Mouse (Mus musculus) heart, postnatal 0 days (tissue): ENCODE data around the gene Gpr82.

ENCODE experiments used
- CTCF ChIP-seq: IDR thresholded peaks from 2 replicates; pipeline ENCODE4 v1.5.1; 2016; ENCODE audit warnings: antibody characterized with exemption, control low read depth, low read depth
- EP300 ChIP-seq: IDR thresholded peaks from 2 replicates; pipeline ENCODE4 v1.6.1; 2016; ENCODE audit warnings: antibody characterized with exemption, low read depth

DNA sequence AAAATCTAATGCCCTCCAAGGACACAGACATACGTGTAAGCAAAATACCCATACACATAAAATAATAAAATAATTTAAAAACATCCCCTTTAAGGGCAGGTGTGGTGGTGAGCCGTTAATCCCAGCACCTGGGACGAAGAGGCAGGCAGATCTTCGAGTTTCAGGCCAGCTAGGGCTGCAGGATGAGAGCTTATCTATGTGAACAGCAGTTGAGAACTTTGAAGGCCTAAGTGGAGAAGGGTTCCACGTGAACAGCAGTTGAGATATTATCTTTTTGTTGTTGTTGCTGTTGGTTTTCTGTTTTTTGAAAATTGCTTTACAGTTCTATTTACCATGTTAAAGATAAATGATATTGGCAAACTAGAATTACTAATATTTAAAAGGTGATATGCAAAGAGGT is 7.7 kb downstream of the Gpr82 start:
- TF ChIP-seq CTCF (no peak), EP300 (no peak)
